Mouse (Mus musculus) adipocyte (in vitro differentiated cells): ENCODE measurements around the gene Cdc42ep1.

Source experiments
- DNase-seq: peaks from one replicate; pipeline ENCODE4 v3.0.0-alpha.2; 2016; ENCODE audit warnings: low spot score

The Cdc42ep1 gene

DNA sequence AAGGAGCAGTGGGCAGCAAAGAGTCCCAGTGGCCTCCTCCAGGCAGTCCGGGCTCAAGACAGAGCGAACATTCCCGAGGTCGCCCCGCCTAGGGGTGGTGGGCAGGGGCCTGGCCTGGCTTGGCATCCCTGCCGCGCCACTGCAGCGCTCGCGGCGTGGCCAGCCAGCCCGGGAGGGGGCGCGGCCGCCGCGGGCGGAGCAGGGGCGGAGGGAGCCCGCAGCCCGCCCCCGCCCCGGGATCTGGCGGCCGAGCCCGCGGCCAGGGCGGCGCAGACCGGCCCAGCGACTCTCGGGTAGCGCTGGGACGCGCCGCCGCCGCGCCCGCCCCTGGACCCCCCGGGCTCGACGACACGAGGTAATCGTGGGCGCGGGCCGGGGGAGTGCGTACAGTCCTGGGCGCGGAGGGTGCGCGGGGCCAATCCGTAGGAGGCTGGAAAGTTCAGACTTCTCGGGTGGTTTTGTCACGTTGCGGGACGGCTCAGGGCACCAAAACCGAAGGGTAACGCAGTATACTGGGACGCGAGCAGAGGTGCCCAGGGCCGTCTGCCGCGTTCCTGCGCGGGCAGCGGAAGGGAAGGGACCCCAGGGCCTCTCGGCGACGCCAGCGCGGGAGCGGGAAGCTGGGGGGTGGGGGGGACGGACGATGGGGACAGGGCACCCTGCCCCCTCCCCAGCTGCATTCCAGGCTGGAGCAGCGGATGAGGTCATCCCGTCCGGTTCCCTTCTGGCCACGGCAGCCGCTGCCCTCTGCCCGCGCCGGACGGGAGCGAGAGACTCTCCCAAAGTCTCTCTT, at the start of gene Cdc42ep1:
Gene Cdc42ep1, plus strand, starts transcription at position 254 of the 793 bp plus-strand sequence.
- peak; percentile 89 for DNase-seq

- DNase-seq, result no peak
These were observed 46.0 kb upstream of the Cdc42ep1 start for GRCm38 (mm10) chr15:78796196-78797059.

GRCm38 (mm10) chr15:78797060-78797329, 45.4 kb upstream of the Cdc42ep1 start:
- no peak for DNase-seq

DNA sequence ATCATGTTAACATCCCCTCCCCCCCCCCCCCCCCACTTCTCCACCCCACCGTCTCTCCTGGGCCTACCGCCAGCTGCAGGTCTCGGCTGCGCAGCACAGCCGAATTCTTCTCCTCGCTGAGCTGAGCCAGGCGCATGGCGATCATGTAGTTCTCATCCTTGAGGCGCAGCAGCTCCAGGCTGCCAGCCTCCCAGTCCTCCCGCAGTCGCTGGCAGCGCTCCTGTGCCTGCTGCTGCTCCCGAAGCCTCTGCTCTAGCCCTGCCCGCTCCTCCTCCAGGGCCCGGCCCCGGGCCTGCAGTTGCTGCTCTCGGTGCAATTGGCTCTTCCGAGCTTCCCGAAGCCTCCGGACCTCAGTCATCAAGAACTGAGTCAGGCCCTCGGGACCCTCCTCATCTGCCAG, 43.4 kb upstream of the Cdc42ep1 start:
- no peak for DNase-seq

- no peak for DNase-seq
These were observed 40.9 kb upstream of the Cdc42ep1 start for GRCm38 (mm10) chr15:78801571-78801970.

- no peak for DNase-seq
These were observed 40.3 kb upstream of the Cdc42ep1 start for GRCm38 (mm10) chr15:78801971-78802741.

GRCm38 (mm10) chr15:78802776-78803391, 39.5 kb upstream of the Cdc42ep1 start, which contains the start of gene Card10:
Gene Card10 (minus strand): TSS chr15:78803042.
- DNase-seq, result no peak

DNA sequence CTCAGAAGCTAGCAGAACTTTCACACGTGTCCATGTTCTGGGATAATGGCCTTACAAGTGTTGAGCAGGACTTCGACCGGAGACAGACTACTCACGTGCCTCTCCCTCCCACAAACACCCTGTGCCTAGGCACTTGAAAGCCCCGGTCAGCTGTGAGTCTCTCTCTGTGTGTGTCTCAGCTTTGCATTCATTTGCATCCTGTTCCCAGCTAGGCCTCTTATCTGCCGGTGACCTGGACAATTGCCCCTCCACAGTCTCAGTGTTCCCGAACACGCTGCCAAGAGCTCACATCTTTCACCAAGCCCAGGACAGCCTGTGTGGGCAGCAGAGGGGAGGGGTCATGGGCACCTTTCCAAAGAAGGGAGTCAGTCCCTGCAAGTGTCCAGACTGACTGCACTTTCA, 38.9 kb upstream of the Cdc42ep1 start:
- DNase-seq, result peak; percentile 54

DNA sequence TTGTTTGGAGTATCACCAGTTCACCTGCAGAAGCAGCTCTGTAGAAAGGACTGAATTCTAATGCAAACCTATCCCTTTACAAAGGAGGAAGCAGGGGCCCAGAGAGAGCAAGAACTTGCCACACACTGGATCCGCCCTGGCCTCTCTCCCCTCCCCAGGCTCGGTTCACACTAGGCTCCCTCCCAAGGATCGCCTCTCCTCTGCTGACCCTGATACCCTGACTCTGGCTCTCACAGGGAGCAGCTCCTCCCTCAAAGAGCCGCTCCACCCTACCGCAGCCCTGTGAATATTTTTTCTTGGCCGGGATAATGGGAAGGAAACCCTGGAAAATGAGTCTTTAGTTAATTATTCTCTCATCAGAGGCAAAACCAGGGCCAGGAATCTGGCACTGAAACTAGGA, 38.1 kb upstream of the Cdc42ep1 start:
- DNase-seq, result no peak

GRCm38 (mm10) chr15:78805351-78805750, 37.1 kb upstream of the Cdc42ep1 start:
- DNase-seq, result no peak

- no peak for DNase-seq
These were observed 35.8 kb upstream of the Cdc42ep1 start for GRCm38 (mm10) chr15:78806614-78807013.

GRCm38 (mm10) chr15:78807141-78807540, 35.3 kb upstream of the Cdc42ep1 start:
- no peak for DNase-seq

DNA sequence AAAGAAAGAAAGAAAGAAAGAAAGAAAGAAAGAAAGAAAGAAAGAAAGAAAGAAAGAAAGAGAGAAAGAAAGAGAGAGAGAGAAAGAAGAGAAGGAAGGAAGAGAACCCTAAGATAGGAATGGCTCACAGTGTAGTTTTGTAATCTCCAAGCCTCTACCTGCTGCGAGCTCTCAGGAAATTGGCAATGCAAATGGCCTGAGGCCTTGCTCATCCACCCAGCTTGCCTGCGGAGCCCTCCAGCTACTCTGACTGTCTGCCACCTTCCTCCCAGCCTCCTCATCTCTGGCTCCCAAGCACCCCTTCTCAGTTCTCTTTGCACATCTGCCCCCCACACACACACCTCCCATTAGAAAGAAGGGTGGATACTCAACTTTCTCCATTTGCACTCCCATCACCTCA, 33.4 kb upstream of the Cdc42ep1 start:
- DNase-seq, result no peak

GRCm38 (mm10) chr15:78809739-78810138, 32.7 kb upstream of the Cdc42ep1 start:
- no peak for DNase-seq

GRCm38 (mm10) chr15:78810146-78810545, 32.3 kb upstream of the Cdc42ep1 start:
- DNase-seq, result no peak

DNA sequence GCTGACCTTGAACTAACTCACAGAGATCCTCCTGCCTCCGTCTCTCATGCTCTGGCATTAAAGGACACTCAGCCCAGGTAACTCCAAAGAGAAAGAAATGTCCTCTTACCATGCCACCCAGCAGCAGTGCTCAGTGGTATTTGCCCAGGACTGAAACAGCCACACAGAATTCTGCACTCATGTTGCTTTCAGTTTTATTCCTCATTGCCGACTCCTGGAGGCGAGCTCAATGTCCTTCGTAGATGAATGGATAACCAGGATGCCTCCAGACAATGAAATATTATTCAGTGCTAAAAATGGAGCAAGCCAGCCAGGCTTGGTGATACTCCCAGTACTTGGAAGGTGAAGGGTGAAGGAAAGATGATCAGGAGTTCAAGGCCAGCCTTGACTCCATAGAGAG, 28.8 kb upstream of the Cdc42ep1 start:
- no peak for DNase-seq

DNA sequence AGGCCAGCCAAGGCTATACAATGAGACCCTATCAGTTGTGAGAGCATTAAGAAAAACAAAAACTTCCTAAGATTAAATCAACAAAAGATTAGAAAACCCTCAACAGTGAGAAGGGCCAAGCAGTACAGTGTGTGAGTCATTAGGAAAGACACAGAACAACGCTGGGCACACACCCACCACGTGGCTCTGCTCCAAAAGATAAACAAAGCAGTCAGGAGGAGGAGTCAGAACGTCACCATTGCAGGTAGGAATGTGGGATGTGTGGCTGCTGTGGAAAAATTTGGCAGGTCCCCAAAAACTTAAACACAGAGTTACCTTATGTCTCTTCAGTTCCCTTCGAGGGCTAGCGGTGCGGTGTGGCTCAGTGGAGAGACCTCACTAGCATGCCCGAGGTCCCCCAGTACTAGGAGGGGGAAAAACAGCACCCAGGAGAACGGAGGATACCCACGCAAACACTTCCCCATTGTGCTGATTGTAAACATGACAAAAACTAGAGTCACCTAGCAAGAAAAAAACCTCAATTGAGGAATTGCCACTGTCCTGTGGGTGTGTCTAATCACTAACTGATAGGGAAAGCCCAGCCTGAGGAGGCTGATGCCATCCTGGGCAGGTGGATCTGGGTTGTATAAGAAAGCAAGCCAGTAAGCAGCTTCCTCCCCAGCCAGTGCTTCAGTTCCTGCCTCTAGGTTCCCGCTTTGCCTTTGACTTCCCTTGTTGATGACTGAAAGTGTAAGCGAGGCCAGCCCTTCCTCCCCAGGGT, 26.9 kb upstream of the Cdc42ep1 start:
- no peak for DNase-seq

DNA sequence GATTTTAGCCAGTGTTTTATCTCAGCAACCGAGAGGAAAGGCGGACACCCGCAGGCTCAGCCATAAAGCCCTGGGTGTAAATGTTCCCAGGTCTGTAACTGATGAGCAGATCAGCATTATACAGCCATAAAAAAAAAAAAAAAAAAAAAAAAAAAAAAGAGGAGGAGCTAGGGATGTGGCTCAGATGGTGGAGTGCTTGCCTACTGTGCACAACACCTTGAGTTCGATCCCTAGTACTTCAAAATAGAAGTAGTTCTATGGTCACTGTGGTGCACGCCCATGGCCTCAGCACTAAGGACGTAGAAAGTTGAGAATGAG, 26.4 kb upstream of the Cdc42ep1 start:
- no peak for DNase-seq

- peak; percentile 85 for DNase-seq
These were observed 15.9 kb upstream of the Cdc42ep1 start for GRCm38 (mm10) chr15:78826213-78827204.

DNA sequence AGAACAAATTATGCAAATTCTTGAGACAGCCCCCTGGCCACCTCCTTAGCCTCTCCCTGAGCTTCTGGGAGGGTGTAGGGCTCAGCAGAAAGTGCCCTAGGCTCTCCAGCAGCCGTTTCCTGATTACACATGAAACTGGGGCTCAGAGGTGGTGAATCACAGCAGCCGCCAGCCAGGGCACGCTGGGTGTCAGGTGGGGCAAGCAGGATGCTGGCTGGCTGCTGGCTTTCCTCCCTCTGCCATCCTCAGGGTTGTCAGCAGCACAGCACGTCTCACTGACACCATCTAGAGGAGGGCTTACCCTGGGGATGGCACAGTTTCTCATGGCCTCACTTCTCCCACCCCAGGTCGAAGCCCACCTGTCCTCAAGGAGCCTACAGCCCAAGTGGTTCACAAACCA, 14.1 kb upstream of the Cdc42ep1 start:
- DNase-seq, result no peak
